In the genomic region with DNA sequence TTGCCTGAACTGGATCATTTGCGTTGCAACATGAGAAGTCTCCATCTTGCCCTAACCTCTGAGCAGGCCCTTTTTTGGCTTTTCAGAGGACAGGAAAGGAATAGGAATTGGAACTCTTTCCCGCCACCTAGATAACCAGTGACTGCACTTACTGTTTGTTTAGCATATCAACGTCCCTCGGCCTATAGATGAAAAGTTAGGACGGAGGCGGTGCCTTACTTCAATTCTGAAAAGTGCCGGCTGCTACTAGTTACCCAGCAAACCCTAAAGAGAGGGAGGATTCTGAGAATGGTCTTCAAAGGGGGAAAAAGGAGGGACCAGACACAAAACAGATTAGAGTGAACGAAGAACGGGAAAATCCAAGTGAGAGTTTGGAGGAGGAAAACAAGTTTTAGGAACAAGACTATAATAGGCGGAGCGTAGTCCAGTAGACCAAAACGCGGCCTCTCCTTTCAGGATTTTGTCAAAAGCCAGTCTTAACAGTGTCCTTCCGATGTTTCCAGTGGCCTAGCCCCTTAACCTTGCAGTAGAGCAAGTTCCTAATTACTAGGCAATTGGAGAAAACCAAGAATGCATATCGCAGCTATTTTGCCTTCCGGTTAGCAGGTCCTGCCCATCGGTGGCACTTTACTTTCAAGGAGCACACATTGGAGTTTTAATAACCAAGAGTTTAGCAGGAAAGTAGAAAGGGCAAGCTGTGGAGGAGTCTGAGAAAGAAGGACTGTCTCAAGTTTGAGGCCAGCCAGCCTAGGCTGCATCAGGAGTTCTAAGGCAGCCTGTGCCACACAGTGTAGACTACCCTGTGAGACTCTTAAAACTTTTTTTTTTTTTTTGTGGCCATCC, we compare ENCODE assay signal across 8 mouse cellular contexts. TPM values are rescaled to one million over a fixed set of nuclear protein-coding genes. Genes with fewer than 3 reads are reported as not detected.
DNase-seq lines count a peak whose midpoint lies in the region; ATAC-seq and TF ChIP-seq lines count a peak whose summit lies in the region.

No protein-coding gene starts in this region.

- H3K27ac ChIP-seq in layer of hippocampus, adult 2 months, result no peak overlapping the region; the same call in 1 of the 2 replicates
- peak overlapping the region; percentile 88 for H3K27ac ChIP-seq in embryonic facial prominence, embryonic 12.5 days
- peak overlapping the region; percentile 98 for H3K27ac ChIP-seq in neural tube, embryonic 13.5 days (replicated peaks)
- no peak overlapping the region for H3K27ac ChIP-seq in thymus, adult 2 months (ENCODE audit: control insufficient read depth, insufficient read depth, low read length)

- no peaks in the 10 kb centered on the region for H3K27me3 ChIP-seq in embryonic facial prominence, embryonic 12.5 days
- no peaks in the 10 kb centered on the region for H3K27me3 ChIP-seq in neural tube, embryonic 13.5 days
- peaks cover 2% of the 10 kb centered on the region; the same call in 1 of the 2 replicates for H3K27me3 ChIP-seq in thymus, adult 2 months (ENCODE audit: control insufficient read depth, insufficient read depth, low read length)

- no peaks in the 10 kb centered on the region for H3K36me3 ChIP-seq in embryonic facial prominence, embryonic 12.5 days
- H3K36me3 ChIP-seq in neural tube, embryonic 13.5 days, result no peaks in the 10 kb centered on the region
- no peaks in the 10 kb centered on the region for H3K36me3 ChIP-seq in thymus, adult 2 months (ENCODE audit: control insufficient read depth, insufficient read depth, low read length)

- no peak for TF ChIP-seq POLR2A in thymus, adult 2 months (IDR thresholded peaks at IDR 0.05; ENCODE audit: control insufficient read depth, extremely low read depth, insufficient read depth, low read length, poor library complexity)

- H3K9ac ChIP-seq in embryonic facial prominence, embryonic 12.5 days, result 0 out of 2 replicates have a peak overlapping the region, but pooled peaks have one; percentile 11
- H3K9ac ChIP-seq in neural tube, embryonic 13.5 days, result peak overlapping the region; percentile 65

- ATAC-seq in embryonic facial prominence, embryonic 12.5 days (ENCODE audit: insufficient number of reproducible peaks, insufficient read depth, low FRiP score, low TSS enrichment), result no peak
- no peak for ATAC-seq in neural tube, embryonic 13.5 days (ENCODE audit: low read depth)

- H3K4me1 ChIP-seq in embryonic facial prominence, embryonic 12.5 days, result peaks cover 24% of the 10 kb centered on the region
- peaks cover 39% of the 10 kb centered on the region for H3K4me1 ChIP-seq in neural tube, embryonic 13.5 days (replicated peaks)
- peaks cover 6% of the 10 kb centered on the region; the same call in 1 of the 2 replicates for H3K4me1 ChIP-seq in thymus, adult 2 months (replicated peaks; ENCODE audit: control insufficient read depth, insufficient read depth, low read length)

- H3K9me3 ChIP-seq in embryonic facial prominence, embryonic 12.5 days, result no peaks in the 10 kb centered on the region
- no peaks in the 10 kb centered on the region for H3K9me3 ChIP-seq in neural tube, embryonic 13.5 days

- H3K4me3 ChIP-seq in layer of hippocampus, adult 2 months, result peak overlapping the region; percentile 73
- H3K4me3 ChIP-seq in embryonic facial prominence, embryonic 12.5 days, result peak overlapping the region; percentile 61
- peak overlapping the region; percentile 86 for H3K4me3 ChIP-seq in neural tube, embryonic 13.5 days
- H3K4me3 ChIP-seq in thymus, adult 2 months (ENCODE audit: control insufficient read depth, insufficient read depth, low read length), result no peak overlapping the region

- no peak for DNase-seq in layer of hippocampus, adult 2 months (ENCODE audit: low spot score in 2 of 2)
- DNase-seq in layer of hippocampus, adult 11-12 months (ENCODE audit: low spot score), result no peak
- DNase-seq in induced T-regulatory cell, adult 2 months (ENCODE audit: low read depth), result peak; percentile 12
- DNase-seq in cerebellum, adult 9-10 months, result no peak
- no peak for DNase-seq in thymus, adult 2 months
- no peak for DNase-seq in right cerebral cortex, postnatal 25 days

- TF ChIP-seq CTCF in layer of hippocampus, adult 2 months (conservative IDR thresholded peaks at IDR 0.05), result no peak
- TF ChIP-seq CTCF in thymus, adult 2 months (IDR thresholded peaks at IDR 0.05; ENCODE audit: borderline replicate concordance, control insufficient read depth, extremely low read depth, insufficient read depth, low read length, poor library complexity), result no peak

- peak overlapping the region; percentile 68 for H3K4me2 ChIP-seq in embryonic facial prominence, embryonic 12.5 days (replicated peaks)
- peak overlapping the region; percentile 61 for H3K4me2 ChIP-seq in neural tube, embryonic 13.5 days

- 23% methylated on average over 17 of the region's 17 CpGs for WGBS in embryonic facial prominence, embryonic 12.5 days
- 29% methylated on average over 17 of the region's 17 CpGs for WGBS in neural tube, embryonic 13.5 days
- 90% methylated on average over 17 of the region's 17 CpGs for WGBS in thymus, adult 2 months

RNA-seq across cellular contexts. Expression of a gene that starts 0.9 kb away (rescaled TPM):
- 10 to 100 TPM; 30.6 to 38.5 TPM for total RNA-seq in layer of hippocampus, adult 2 months (2021)
- polyA plus RNA-seq in embryonic facial prominence, embryonic 12.5 days (2016; fragmentation: Nextera tagmentation; extraction: Ambion mirVana), result 164 and 169 TPM in 2 replicates
- polyA plus RNA-seq in neural tube, embryonic 13.5 days (2015; fragmentation: Nextera tagmentation; extraction: Ambion mirVana), result 157 and 159 TPM in 2 replicates
- 4.6 and 5.9 TPM in 2 replicates for polyA plus RNA-seq in thymus, adult 2 months (2012; rRNA removed)

Comparison
In these comparisons a context has a peak if more than half of its experiments do, and no peak if none do; other contexts are left out.
1. H3K27ac ChIP-seq: peak in embryonic facial prominence, embryonic 12.5 days (single experiment) and neural tube, embryonic 13.5 days (single experiment); none in layer of hippocampus, adult 2 months (single experiment) and thymus, adult 2 months (single experiment).
2. RNA of a gene that starts 0.9 kb away (polyA plus RNA-seq): 164 to 169 TPM in embryonic facial prominence, embryonic 12.5 days and 157 to 159 TPM in neural tube, embryonic 13.5 days; 4.6 to 5.9 TPM in thymus, adult 2 months; every median in the first group is over 10 times any median in the second.